Mouse (Mus musculus) C2C12 (cell line): ENCODE data around the gene Dnm2. TPM values are rescaled to one million over a fixed set of nuclear protein-coding genes. Genes with fewer than 3 reads are reported as not detected.
A peak's percentile ranks its signal among the peaks of the same experiment; 100 is the strongest.

Experiments used
- H3K27me3 ChIP-seq: one replicate; pipeline ENCODE4 v1.6.1; 2011; ENCODE audit not compliant: control insufficient read depth, insufficient read depth, insufficient read length
- H3K36me3 ChIP-seq: one replicate; pipeline ENCODE4 v1.6.1; 2011; ENCODE audit not compliant: control insufficient read depth, insufficient read depth
- H3K4me3 ChIP-seq: one replicate; pipeline ENCODE4 v1.5.1; 2011; ENCODE audit warnings: mild to moderate bottlenecking, control low read depth; ENCODE audit not compliant: poor library complexity, insufficient read depth, severe bottlenecking
- H3K79me2 ChIP-seq: one replicate; pipeline ENCODE4 v1.6.1; 2011; ENCODE audit not compliant: control insufficient read depth, insufficient read depth
- H3K79me3 ChIP-seq: one replicate; pipeline ENCODE4 v1.6.1; 2011; ENCODE audit warnings: low read depth, control low read depth
- H3ac ChIP-seq: one replicate; pipeline ENCODE3; 2011; ENCODE audit warnings: low read depth; ENCODE audit not compliant: control insufficient read depth, insufficient read length
- CEBPB ChIP-seq: IDR thresholded peaks from one replicate; pipeline ENCODE4 v1.6.1; 2011; ENCODE audit warnings: low read depth, mild to moderate bottlenecking, control low read depth, moderate library complexity
- CTCF ChIP-seq: IDR thresholded peaks from one replicate; pipeline ENCODE4 v1.5.1; 2011; ENCODE audit not compliant: control insufficient read depth, insufficient read depth, insufficient read length
- FOSL1 ChIP-seq: IDR thresholded peaks from one replicate; pipeline ENCODE4 v1.8.0; 2011; ENCODE audit warnings: mild to moderate bottlenecking, low read length; ENCODE audit not compliant: poor library complexity, insufficient read depth, severe bottlenecking
- MAX ChIP-seq: IDR thresholded peaks from one replicate; pipeline ENCODE4 v1.6.1; 2011; ENCODE audit warnings: mild to moderate bottlenecking, control low read depth
- MYOD1 ChIP-seq: IDR thresholded peaks from one replicate; pipeline ENCODE4 v1.6.1; 2011; ENCODE audit warnings: low read depth; ENCODE audit not compliant: control insufficient read depth, insufficient read length
- MYOG ChIP-seq: IDR thresholded peaks from one replicate; pipeline ENCODE4 v1.6.1; 2011; ENCODE audit not compliant: control insufficient read depth, insufficient read length; ENCODE audit errors: extremely low read depth
- USF1 ChIP-seq: IDR thresholded peaks from one replicate; pipeline ENCODE4 v1.6.1; 2011; ENCODE audit warnings: low read depth, mild to moderate bottlenecking, control low read depth, moderate library complexity
- polyA plus RNA-seq: library from polyadenylated mRNA; unstranded; fragments of >200 nt; fragmentation: generic; extraction: Trizol; gene quantifications from one replicate; pipeline ENCODE4 v1.2.1, GENCODE M21; 2012; ENCODE audit warnings: missing spikeins

The Dnm2 gene
- polyA plus RNA-seq, 1 experiment, result 64.4 TPM

- Histone ChIP-seq H3K79me3 (peaks cover 57% of the 10 kb centered on the region), H3K27me3 (no peaks in the 10 kb centered on the region), H3ac (no peak overlapping the region), H3K36me3 (peaks cover 8% of the 10 kb centered on the region), H3K79me2 (peaks cover 63% of the 10 kb centered on the region), H3K4me3 (peak overlapping the region; percentile 80)
- TF ChIP-seq USF1 (no peak), MAX (no peak), CTCF (no peak), CEBPB (no peak), MYOG (no peak)
Observed at GRCm38 (mm10) chr9:21426013-21426412, 1.3 kb downstream of the Dnm2 start.

- H3K27me3 ChIP-seq, result no peaks in the 10 kb centered on the region
- no peak overlapping the region for H3K4me3 ChIP-seq
- H3K79me3 ChIP-seq, result peaks cover 62% of the 10 kb centered on the region
- H3K36me3 ChIP-seq, result peaks cover 4% of the 10 kb centered on the region
- H3K79me2 ChIP-seq, result peaks cover 68% of the 10 kb centered on the region
- H3ac ChIP-seq, result no peak overlapping the region
- TF ChIP-seq FOSL1 (no peak), USF1 (no peak), MAX (no peak), CTCF (no peak), CEBPB (no peak), MYOG (no peak), MYOD1 (no peak)
Observed at GRCm38 (mm10) chr9:21426525-21426924, 1.8 kb downstream of the Dnm2 start.

GRCm38 (mm10) chr9:21427773-21428172 is 3.1 kb downstream of the Dnm2 start:
- Histone ChIP-seq H3ac (no peak overlapping the region), H3K79me3 (peaks cover 70% of the 10 kb centered on the region), H3K79me2 (peaks cover 81% of the 10 kb centered on the region), H3K4me3 (no peak overlapping the region), H3K36me3 (peaks cover 4% of the 10 kb centered on the region), H3K27me3 (no peaks in the 10 kb centered on the region)
- TF ChIP-seq MYOG (no peak), MYOD1 (no peak), MAX (no peak)

GRCm38 (mm10) chr9:21428178-21428577 is 3.5 kb downstream of the Dnm2 start:
- Histone ChIP-seq H3K4me3 (no peak overlapping the region), H3ac (no peak overlapping the region), H3K27me3 (no peaks in the 10 kb centered on the region), H3K36me3 (peaks cover 4% of the 10 kb centered on the region), H3K79me3 (peaks cover 73% of the 10 kb centered on the region), H3K79me2 (peaks cover 85% of the 10 kb centered on the region)
- no peak for TF ChIP-seq MYOD1
- TF ChIP-seq CEBPB, result no peak
- no peak for TF ChIP-seq FOSL1
- no peak for TF ChIP-seq MYOG
- no peak for TF ChIP-seq MAX
- TF ChIP-seq CTCF, result no peak
- no peak for TF ChIP-seq USF1

- no peaks in the 10 kb centered on the region for H3K27me3 ChIP-seq
- H3K79me2 ChIP-seq, result peaks cover 100% of the 10 kb centered on the region
- H3ac ChIP-seq, result no peak overlapping the region
- peaks cover 87% of the 10 kb centered on the region for H3K79me3 ChIP-seq
- H3K36me3 ChIP-seq, result peaks cover 4% of the 10 kb centered on the region
- no peak overlapping the region for H3K4me3 ChIP-seq
- no peak for TF ChIP-seq USF1
- no peak for TF ChIP-seq MYOG
- no peak for TF ChIP-seq FOSL1
Observed at GRCm38 (mm10) chr9:21430724-21431123, 6.0 kb downstream of the Dnm2 start.

GRCm38 (mm10) chr9:21432066-21432465 is 7.4 kb downstream of the Dnm2 start:
- H3K4me3 ChIP-seq, result no peak overlapping the region
- peaks cover 100% of the 10 kb centered on the region for H3K79me2 ChIP-seq
- H3ac ChIP-seq, result no peak overlapping the region
- peaks cover 4% of the 10 kb centered on the region for H3K36me3 ChIP-seq
- TF ChIP-seq MYOG, result no peak
- TF ChIP-seq CTCF, result no peak
- no peak for TF ChIP-seq CEBPB
- TF ChIP-seq FOSL1, result no peak
- TF ChIP-seq MAX, result no peak
- no peak for TF ChIP-seq MYOD1
- no peak for TF ChIP-seq USF1
- H3K79me3 ChIP-seq, result peaks cover 83% of the 10 kb centered on the region
- H3K27me3 ChIP-seq, result no peaks in the 10 kb centered on the region
